Mouse (Mus musculus): ENCODE measurements around the gene Rasgef1c.

DNA sequence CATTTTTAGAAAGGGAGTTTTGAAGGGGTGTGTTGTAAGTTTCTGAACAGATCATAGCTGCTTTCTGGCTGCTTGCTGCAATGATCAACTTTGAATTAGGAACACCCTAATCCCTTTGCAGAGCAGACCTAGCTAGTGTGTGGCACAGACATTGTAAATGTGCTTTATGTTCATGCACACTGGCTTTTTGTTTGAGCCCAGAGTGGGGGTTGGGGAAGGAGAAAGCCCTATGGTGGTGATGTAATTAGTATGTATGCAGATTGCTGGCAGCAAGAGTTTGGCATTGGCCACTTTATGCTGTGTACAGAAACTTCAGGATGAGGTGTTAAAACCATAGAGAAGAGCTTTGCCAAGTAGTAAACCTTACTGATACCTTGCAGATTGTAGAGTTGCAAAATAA, 126.8 kb downstream of the Rasgef1c start:
- TF ChIP-seq POLR2A (IDR thresholded peaks at IDR 0.05; ENCODE audit: low read depth, low read length) = no peak
- no peak for TF ChIP-seq CTCF (IDR thresholded peaks at IDR 0.05; ENCODE audit: borderline replicate concordance, insufficient read depth, low read length)
